Mouse (Mus musculus): ENCODE data around the gene Cacna1d. TPM values are rescaled to one million over a fixed set of nuclear protein-coding genes. Genes with fewer than 3 reads are reported as not detected.

Gene Cacna1d
- polyA plus RNA-seq, 1 experiment from 2014 or later = 10.1 TPM

- Histone ChIP-seq H3K27me3 (ENCODE audit: control insufficient read depth, insufficient read depth, low read length) (no peaks in the 10 kb centered on the region), H3K9ac (replicated peaks; ENCODE audit: low read length) (no peak overlapping the region), H3K27ac (replicated peaks; ENCODE audit: low read depth, low read length) (no peak overlapping the region), H3K4me3 (replicated peaks; ENCODE audit: low read depth, low read length) (no peak overlapping the region), H3K4me1 (ENCODE audit: control insufficient read depth, insufficient read depth, low read length) (no peaks in the 10 kb centered on the region), H3K36me3 (ENCODE audit: control insufficient read depth, insufficient read depth, low read length) (0 out of 2 replicates have a peak, but pooled peaks cover 3% of the 10 kb centered on the region), H3K9me3 (ENCODE audit: control insufficient read depth, low read length) (no peaks in the 10 kb centered on the region), H3K4me2 (ENCODE audit: low read length) (no peak overlapping the region)
- ATAC-seq (ENCODE audit: low FRiP score, low TSS enrichment) = no peak
- 88% methylated on average over 12 of the region's 12 CpGs for WGBS
- no peak for DNase-seq
Observed at GRCm38 (mm10) chr14:30341825-30342590, 149.2 kb downstream of the Cacna1d start.

- Histone ChIP-seq H3K27me3 (ENCODE audit: control insufficient read depth, insufficient read depth, low read length) (no peaks in the 10 kb centered on the region), H3K9me3 (ENCODE audit: control insufficient read depth, low read length) (no peaks in the 10 kb centered on the region), H3K4me1 (ENCODE audit: control insufficient read depth, insufficient read depth, low read length) (no peaks in the 10 kb centered on the region), H3K4me2 (ENCODE audit: low read length) (no peak overlapping the region), H3K27ac (replicated peaks; ENCODE audit: low read depth, low read length) (no peak overlapping the region), H3K4me3 (replicated peaks; ENCODE audit: low read depth, low read length) (no peak overlapping the region), H3K36me3 (ENCODE audit: control insufficient read depth, insufficient read depth, low read length) (0 out of 2 replicates have a peak, but pooled peaks cover 3% of the 10 kb centered on the region), H3K9ac (replicated peaks; ENCODE audit: low read length) (no peak overlapping the region)
- DNase-seq = no peak
- 67% methylated on average over 3 of the region's 3 CpGs for WGBS
- ATAC-seq (ENCODE audit: low FRiP score, low TSS enrichment) = no peak
Observed at GRCm38 (mm10) chr14:30340140-30340539, 151.1 kb downstream of the Cacna1d start.

GRCm38 (mm10) chr14:30331856-30332255, 159.4 kb downstream of the Cacna1d start:
- H3K27me3 ChIP-seq (ENCODE audit: control insufficient read depth, insufficient read depth, low read length) = no peaks in the 10 kb centered on the region
- 89% methylated on average over 1 of the region's 1 CpGs for WGBS
- no peaks in the 10 kb centered on the region for H3K4me1 ChIP-seq (ENCODE audit: control insufficient read depth, insufficient read depth, low read length)
- no peak overlapping the region for H3K27ac ChIP-seq (replicated peaks; ENCODE audit: low read depth, low read length)
- H3K9me3 ChIP-seq (ENCODE audit: control insufficient read depth, low read length) = no peaks in the 10 kb centered on the region
- no peaks in the 10 kb centered on the region for H3K36me3 ChIP-seq (ENCODE audit: control insufficient read depth, insufficient read depth, low read length)
- no peak overlapping the region for H3K9ac ChIP-seq (replicated peaks; ENCODE audit: low read length)
- no peak overlapping the region for H3K4me3 ChIP-seq (replicated peaks; ENCODE audit: low read depth, low read length)
- DNase-seq (no peak), ATAC-seq (ENCODE audit: low FRiP score, low TSS enrichment) (no peak)
- no peak overlapping the region for H3K4me2 ChIP-seq (ENCODE audit: low read length)

DNA sequence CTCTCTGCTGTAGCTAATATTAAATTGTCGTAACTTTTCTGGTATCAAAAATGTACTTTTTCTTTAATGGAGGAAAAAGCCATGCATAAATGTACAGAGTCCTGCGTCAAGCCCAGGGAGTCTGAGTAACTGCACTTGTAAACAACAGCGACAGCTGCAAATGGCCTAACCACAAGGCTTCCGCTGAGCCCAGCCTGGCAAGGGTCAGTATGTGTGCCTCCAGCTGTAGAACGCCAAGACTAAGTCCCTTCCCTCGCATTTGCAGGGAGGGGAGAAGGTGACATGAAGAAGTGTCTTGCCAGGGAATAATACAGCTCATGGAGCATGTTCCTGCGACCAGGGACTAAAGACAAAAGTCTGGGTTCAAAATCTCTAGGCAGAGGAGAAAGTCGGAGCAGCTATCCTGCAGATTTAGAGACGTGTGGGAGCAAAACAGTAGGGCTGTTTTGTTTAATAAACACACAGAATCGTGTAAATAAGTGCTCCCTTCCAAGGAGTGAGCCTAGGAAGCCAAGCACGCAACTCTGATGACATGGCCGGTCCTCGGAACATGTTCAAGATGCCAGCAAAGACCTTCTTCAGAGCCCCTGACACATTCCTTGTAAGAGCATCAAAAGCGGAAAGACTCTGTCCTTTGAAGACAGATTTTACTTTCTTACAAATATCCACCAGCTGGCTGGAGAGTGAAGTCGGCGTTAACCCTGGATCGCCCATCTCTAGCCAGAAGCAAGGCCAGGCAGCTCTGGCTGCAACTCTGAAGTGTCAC, 160.7 kb downstream of the Cacna1d start:
- ATAC-seq (ENCODE audit: low FRiP score, low TSS enrichment) (no peak), DNase-seq (no peak)
- H3K9me3 ChIP-seq (ENCODE audit: control insufficient read depth, low read length) = no peaks in the 10 kb centered on the region
- H3K27ac ChIP-seq (replicated peaks; ENCODE audit: low read depth, low read length) = no peak overlapping the region
- no peak overlapping the region for H3K4me2 ChIP-seq (ENCODE audit: low read length)
- H3K36me3 ChIP-seq (ENCODE audit: control insufficient read depth, insufficient read depth, low read length) = no peaks in the 10 kb centered on the region
- WGBS = 85% methylated on average over 17 of the region's 17 CpGs
- H3K27me3 ChIP-seq (ENCODE audit: control insufficient read depth, insufficient read depth, low read length) = no peaks in the 10 kb centered on the region
- H3K4me3 ChIP-seq (replicated peaks; ENCODE audit: low read depth, low read length) = no peak overlapping the region
- H3K4me1 ChIP-seq (ENCODE audit: control insufficient read depth, insufficient read depth, low read length) = no peaks in the 10 kb centered on the region
- no peak overlapping the region for H3K9ac ChIP-seq (replicated peaks; ENCODE audit: low read length)

DNA sequence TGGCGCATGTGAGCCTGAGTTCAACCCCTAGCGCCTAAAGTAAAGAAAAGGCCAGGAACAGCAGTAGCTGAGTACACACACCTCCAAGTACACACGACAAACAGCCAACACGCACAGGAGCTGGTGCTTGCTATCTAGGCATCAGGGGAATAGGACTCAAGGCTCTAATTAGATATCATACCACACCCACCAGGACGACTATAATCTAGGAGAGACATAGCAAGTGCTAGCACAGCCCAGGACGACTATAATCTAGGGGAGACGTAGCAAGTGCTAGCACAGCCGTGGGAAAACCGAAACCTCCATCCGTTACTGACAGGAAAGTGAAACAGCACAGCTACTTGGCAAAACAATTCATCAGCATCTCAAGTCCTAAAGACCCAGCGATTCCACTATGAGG, 162.1 kb downstream of the Cacna1d start:
- no peak for ATAC-seq (ENCODE audit: low FRiP score, low TSS enrichment)
- Histone ChIP-seq H3K27me3 (ENCODE audit: control insufficient read depth, insufficient read depth, low read length) (no peaks in the 10 kb centered on the region), H3K36me3 (ENCODE audit: control insufficient read depth, insufficient read depth, low read length) (no peaks in the 10 kb centered on the region), H3K9ac (replicated peaks; ENCODE audit: low read length) (no peak overlapping the region), H3K4me1 (ENCODE audit: control insufficient read depth, insufficient read depth, low read length) (no peaks in the 10 kb centered on the region), H3K4me2 (ENCODE audit: low read length) (no peak overlapping the region), H3K4me3 (replicated peaks; ENCODE audit: low read depth, low read length) (no peak overlapping the region), H3K27ac (replicated peaks; ENCODE audit: low read depth, low read length) (no peak overlapping the region), H3K9me3 (ENCODE audit: control insufficient read depth, low read length) (no peaks in the 10 kb centered on the region)
- WGBS = 88% methylated on average over 11 of the region's 11 CpGs
- no peak for DNase-seq

DNA sequence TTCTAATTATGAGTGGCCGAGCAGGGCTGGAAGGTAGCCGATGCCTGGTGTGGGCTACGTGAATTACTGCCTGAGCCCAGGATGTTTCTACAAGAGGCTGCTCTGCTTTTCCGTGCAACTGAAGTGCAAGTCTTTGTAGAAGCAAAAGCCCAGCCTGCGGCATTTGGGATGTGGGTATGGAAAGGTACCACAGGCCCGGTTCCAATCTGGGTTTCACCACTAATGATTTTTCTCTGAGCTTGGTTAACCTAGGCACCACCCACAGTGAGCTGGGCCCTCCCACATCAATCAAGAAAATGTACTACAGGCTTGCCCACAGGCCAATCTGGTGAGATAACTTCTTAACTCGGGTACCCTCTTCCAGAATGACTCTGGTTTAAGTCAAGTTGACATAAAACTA, 163.8 kb downstream of the Cacna1d start:
- H3K4me2 ChIP-seq (ENCODE audit: low read length) = no peak overlapping the region
- H3K4me1 ChIP-seq (ENCODE audit: control insufficient read depth, insufficient read depth, low read length) = no peaks in the 10 kb centered on the region
- H3K36me3 ChIP-seq (ENCODE audit: control insufficient read depth, insufficient read depth, low read length) = no peaks in the 10 kb centered on the region
- H3K27me3 ChIP-seq (ENCODE audit: control insufficient read depth, insufficient read depth, low read length) = no peaks in the 10 kb centered on the region
- no peak overlapping the region for H3K9ac ChIP-seq (replicated peaks; ENCODE audit: low read length)
- WGBS = 64% methylated on average over 7 of the region's 7 CpGs
- no peak overlapping the region for H3K4me3 ChIP-seq (replicated peaks; ENCODE audit: low read depth, low read length)
- ATAC-seq (ENCODE audit: low FRiP score, low TSS enrichment) = no peak
- DNase-seq = no peak
- H3K9me3 ChIP-seq (ENCODE audit: control insufficient read depth, low read length) = no peaks in the 10 kb centered on the region
- no peak overlapping the region for H3K27ac ChIP-seq (replicated peaks; ENCODE audit: low read depth, low read length)

DNA sequence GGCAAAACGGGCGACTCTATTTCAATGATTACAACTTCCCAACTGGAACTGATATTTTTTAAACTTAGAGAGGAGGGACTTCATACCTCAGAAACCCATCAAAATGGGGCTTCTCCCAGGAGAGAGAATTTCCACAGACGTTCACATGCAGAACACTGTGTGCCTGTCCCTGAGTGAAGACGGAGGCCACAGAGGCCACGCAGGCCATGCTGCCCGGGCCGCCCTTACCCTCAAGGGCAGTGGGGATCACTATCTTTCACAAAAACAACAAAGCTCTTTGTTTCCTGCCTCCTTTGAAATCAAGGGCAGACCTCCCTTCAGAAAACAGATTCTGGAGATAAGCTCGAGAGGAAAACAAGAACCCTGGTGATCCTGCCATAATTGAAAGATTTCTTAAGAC, 164.2 kb downstream of the Cacna1d start:
- Histone ChIP-seq H3K4me2 (ENCODE audit: low read length) (no peak overlapping the region), H3K36me3 (ENCODE audit: control insufficient read depth, insufficient read depth, low read length) (no peaks in the 10 kb centered on the region), H3K9me3 (ENCODE audit: control insufficient read depth, low read length) (no peaks in the 10 kb centered on the region), H3K27ac (replicated peaks; ENCODE audit: low read depth, low read length) (no peak overlapping the region), H3K9ac (replicated peaks; ENCODE audit: low read length) (no peak overlapping the region), H3K4me1 (ENCODE audit: control insufficient read depth, insufficient read depth, low read length) (no peaks in the 10 kb centered on the region), H3K27me3 (ENCODE audit: control insufficient read depth, insufficient read depth, low read length) (no peaks in the 10 kb centered on the region), H3K4me3 (replicated peaks; ENCODE audit: low read depth, low read length) (no peak overlapping the region)
- no peak for DNase-seq
- ATAC-seq (ENCODE audit: low FRiP score, low TSS enrichment) = no peak
- 50% methylated on average over 8 of the region's 8 CpGs for WGBS

DNA sequence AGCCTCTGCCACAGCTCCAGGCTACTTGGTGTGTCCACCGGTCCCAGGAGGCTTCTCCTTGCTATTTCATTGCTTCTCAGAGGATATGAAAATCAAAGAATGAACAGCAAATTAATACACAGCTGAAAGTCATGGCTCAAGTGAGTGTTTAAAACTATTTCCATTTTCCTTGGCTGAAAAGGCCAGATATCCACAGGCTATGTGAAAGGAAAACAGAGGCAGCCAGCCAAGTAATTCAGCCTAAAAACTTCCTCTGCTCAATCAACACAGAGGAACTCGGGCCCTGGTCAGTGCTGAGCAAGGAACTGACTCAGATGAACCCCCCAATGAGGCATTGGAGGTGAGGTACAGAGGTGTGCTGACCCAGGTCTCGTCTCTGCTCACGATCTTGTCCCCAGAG, 165.0 kb downstream of the Cacna1d start:
- 75% methylated on average over 4 of the region's 4 CpGs for WGBS
- H3K27ac ChIP-seq (replicated peaks; ENCODE audit: low read depth, low read length) = no peak overlapping the region
- no peak overlapping the region for H3K9ac ChIP-seq (replicated peaks; ENCODE audit: low read length)
- no peak overlapping the region for H3K4me3 ChIP-seq (replicated peaks; ENCODE audit: low read depth, low read length)
- H3K4me2 ChIP-seq (ENCODE audit: low read length) = no peak overlapping the region
- no peaks in the 10 kb centered on the region for H3K4me1 ChIP-seq (ENCODE audit: control insufficient read depth, insufficient read depth, low read length)
- DNase-seq (no peak), ATAC-seq (ENCODE audit: low FRiP score, low TSS enrichment) (no peak)
- no peaks in the 10 kb centered on the region for H3K36me3 ChIP-seq (ENCODE audit: control insufficient read depth, insufficient read depth, low read length)
- no peaks in the 10 kb centered on the region for H3K9me3 ChIP-seq (ENCODE audit: control insufficient read depth, low read length)
- no peaks in the 10 kb centered on the region for H3K27me3 ChIP-seq (ENCODE audit: control insufficient read depth, insufficient read depth, low read length)

- Histone ChIP-seq H3K4me3 (replicated peaks; ENCODE audit: low read depth, low read length) (no peak overlapping the region), H3K9me3 (ENCODE audit: control insufficient read depth, low read length) (no peaks in the 10 kb centered on the region), H3K4me1 (ENCODE audit: control insufficient read depth, insufficient read depth, low read length) (no peaks in the 10 kb centered on the region), H3K36me3 (ENCODE audit: control insufficient read depth, insufficient read depth, low read length) (no peaks in the 10 kb centered on the region), H3K4me2 (ENCODE audit: low read length) (no peak overlapping the region), H3K9ac (replicated peaks; ENCODE audit: low read length) (no peak overlapping the region), H3K27me3 (ENCODE audit: control insufficient read depth, insufficient read depth, low read length) (no peaks in the 10 kb centered on the region), H3K27ac (replicated peaks; ENCODE audit: low read depth, low read length) (no peak overlapping the region)
- ATAC-seq (ENCODE audit: low FRiP score, low TSS enrichment) (no peak), DNase-seq (no peak)
- 93% methylated on average over 5 of the region's 5 CpGs for WGBS
Observed at GRCm38 (mm10) chr14:30324994-30325393, 166.3 kb downstream of the Cacna1d start.

Data from midbrain, embryonic 14.5 days (tissue).